Mouse (Mus musculus) lung, adult 18-20 months (tissue): Measurements from ENCODE around the gene Gpr19.

ENCODE experiments used
- DNase-seq, 2 experiments: peaks; one replicate each; pipeline ENCODE4 v3.0.0; 2022; ENCODE audit warnings: mixed read lengths in 2 of 2

The Gpr19 gene

GRCm38 (mm10) chr6:134886475-134886874 is 11.9 kb downstream of the Gpr19 start:
- DNase-seq: no peak

- no peak for DNase-seq
Measured at GRCm38 (mm10) chr6:134885515-134885914, 12.9 kb downstream of the Gpr19 start.

GRCm38 (mm10) chr6:134883661-134884060 is 14.7 kb downstream of the Gpr19 start:
- DNase-seq: no peak

GRCm38 (mm10) chr6:134880046-134880445 is 18.3 kb downstream of the Gpr19 start:
- no peak for DNase-seq

- no peak for DNase-seq
Measured at GRCm38 (mm10) chr6:134879556-134879955, 18.8 kb downstream of the Gpr19 start.

- no peak for DNase-seq
Measured at GRCm38 (mm10) chr6:134877892-134878291, 20.5 kb downstream of the Gpr19 start.

- no peak for DNase-seq
Measured at GRCm38 (mm10) chr6:134877276-134877675, 21.1 kb downstream of the Gpr19 start.

- peak in 1 of 2 experiments; percentile 16 for DNase-seq
Measured at GRCm38 (mm10) chr6:134876795-134877194, 21.6 kb downstream of the Gpr19 start.

GRCm38 (mm10) chr6:134873018-134873417 is 25.4 kb downstream of the Gpr19 start:
- no peak for DNase-seq

GRCm38 (mm10) chr6:134872236-134872635 is 26.1 kb downstream of the Gpr19 start:
- DNase-seq: no peak

GRCm38 (mm10) chr6:134870887-134871286 is 27.5 kb downstream of the Gpr19 start:
- no peak for DNase-seq

- no peak for DNase-seq
Measured at GRCm38 (mm10) chr6:134870209-134870742, 28.1 kb downstream of the Gpr19 start.

GRCm38 (mm10) chr6:134867325-134867724 is 31.1 kb downstream of the Gpr19 start:
- no peak for DNase-seq

- DNase-seq: no peak
Measured at GRCm38 (mm10) chr6:134866113-134866512, 32.3 kb downstream of the Gpr19 start.

GRCm38 (mm10) chr6:134863146-134863545 is 35.2 kb downstream of the Gpr19 start:
- DNase-seq: peak; percentile 89 to 92

- no peak for DNase-seq
Measured at GRCm38 (mm10) chr6:134862671-134863104, 35.7 kb downstream of the Gpr19 start.

GRCm38 (mm10) chr6:134861386-134861785 is 37.0 kb downstream of the Gpr19 start:
- DNase-seq: no peak

- no peak for DNase-seq
Measured at GRCm38 (mm10) chr6:134860275-134860674, 38.1 kb downstream of the Gpr19 start.

- no peak for DNase-seq
Measured at GRCm38 (mm10) chr6:134859021-134859420, 39.4 kb downstream of the Gpr19 start.

- DNase-seq: no peak
Measured at GRCm38 (mm10) chr6:134855926-134856325, 42.5 kb downstream of the Gpr19 start.

- no peak for DNase-seq
Measured at GRCm38 (mm10) chr6:134854782-134855181, 43.6 kb downstream of the Gpr19 start.

- no peak for DNase-seq
Measured at GRCm38 (mm10) chr6:134849985-134850384, 48.4 kb downstream of the Gpr19 start.

GRCm38 (mm10) chr6:134849461-134849860 is 48.9 kb downstream of the Gpr19 start:
- no peak for DNase-seq

GRCm38 (mm10) chr6:134848197-134848890 is 50.0 kb downstream of the Gpr19 start:
- DNase-seq: no peak

- no peak for DNase-seq
Measured at GRCm38 (mm10) chr6:134847550-134847949, 50.8 kb downstream of the Gpr19 start.
